Mouse (Mus musculus) forebrain, embryonic 11.5 days (tissue): ENCODE measurements around the gene Timm23. TPM values are rescaled to one million over a fixed set of nuclear protein-coding genes. Genes with fewer than 3 reads are reported as not detected.

Source experiments
- ATAC-seq: fragments of 200-750 bp; cut with Nextera tagmentation; replicated peaks from 2 replicates; pipeline ENCODE4 v1.8.0; 2017; ENCODE audit warnings: moderate TSS enrichment; ENCODE audit not compliant: low FRiP score
- DNase-seq: peaks from one replicate; pipeline ENCODE4 v3.0.0-alpha.2; 2017; ENCODE audit warnings: low spot score
- H3K27ac ChIP-seq: fragments of 300-500 bp; sonication (generic); 2 replicates; pipeline ENCODE4 v1.5.1; 2014; ENCODE audit warnings: low read depth, low read length
- H3K27me3 ChIP-seq: fragments of 300-500 bp; sonication (generic); 2 replicates; pipeline ENCODE4 v1.6.1; 2014; ENCODE audit warnings: mild to moderate bottlenecking, low read length, mixed read lengths; ENCODE audit not compliant: control insufficient read depth, insufficient read depth
- H3K36me3 ChIP-seq: fragments of 300-500 bp; sonication (generic); 2 replicates; pipeline ENCODE4 v1.6.1; 2014; ENCODE audit warnings: mild to moderate bottlenecking, low read length, moderate library complexity, mixed read lengths; ENCODE audit not compliant: control insufficient read depth, insufficient read depth
- H3K4me1 ChIP-seq: fragments of 300-500 bp; sonication (generic); replicated peaks from 2 replicates; pipeline ENCODE4 v1.6.1; 2014; ENCODE audit warnings: low read length, mixed read lengths; ENCODE audit not compliant: control insufficient read depth, insufficient read depth
- H3K4me2 ChIP-seq: fragments of 300-500 bp; sonication (generic); 2 replicates; pipeline ENCODE4 v1.6.1; 2014; ENCODE audit warnings: low read depth, mild to moderate bottlenecking, low read length, moderate library complexity, mixed read lengths; ENCODE audit not compliant: severe bottlenecking
- H3K4me3 ChIP-seq: fragments of 300-500 bp; sonication (generic); 2 replicates; pipeline ENCODE4 v1.5.1; 2014; ENCODE audit warnings: low read depth, low read length
- H3K9ac ChIP-seq: fragments of 300-500 bp; sonication (generic); 2 replicates; pipeline ENCODE4 v1.6.1; 2014; ENCODE audit warnings: low read length
- H3K9me3 ChIP-seq: fragments of 300-500 bp; sonication (generic); 2 replicates; pipeline ENCODE4 v1.6.1; 2016; ENCODE audit warnings: low read length, mixed read lengths; ENCODE audit not compliant: control insufficient read depth
- WGBS: fragments of 180-500 bp; shearing (Covaris S2); extraction: QIAGEN DNeasy Blood & Tissue Kit; methylation state at CpG from one replicate; pipeline ENCODE4 v1.1.7; 2014; 5-methylcytosine and 5-hydroxymethylcytosine counted together
- polyA plus RNA-seq: library from polyadenylated mRNA; unstranded; fragments of >200 nt; fragmentation: Nextera tagmentation; extraction: Ambion mirVana; gene quantifications from 2 replicates; pipeline ENCODE4 v1.2.1, GENCODE M21; 2014

The Timm23 gene
- polyA plus RNA-seq, 1 experiment from 2014 or later: 274 TPM

DNA sequence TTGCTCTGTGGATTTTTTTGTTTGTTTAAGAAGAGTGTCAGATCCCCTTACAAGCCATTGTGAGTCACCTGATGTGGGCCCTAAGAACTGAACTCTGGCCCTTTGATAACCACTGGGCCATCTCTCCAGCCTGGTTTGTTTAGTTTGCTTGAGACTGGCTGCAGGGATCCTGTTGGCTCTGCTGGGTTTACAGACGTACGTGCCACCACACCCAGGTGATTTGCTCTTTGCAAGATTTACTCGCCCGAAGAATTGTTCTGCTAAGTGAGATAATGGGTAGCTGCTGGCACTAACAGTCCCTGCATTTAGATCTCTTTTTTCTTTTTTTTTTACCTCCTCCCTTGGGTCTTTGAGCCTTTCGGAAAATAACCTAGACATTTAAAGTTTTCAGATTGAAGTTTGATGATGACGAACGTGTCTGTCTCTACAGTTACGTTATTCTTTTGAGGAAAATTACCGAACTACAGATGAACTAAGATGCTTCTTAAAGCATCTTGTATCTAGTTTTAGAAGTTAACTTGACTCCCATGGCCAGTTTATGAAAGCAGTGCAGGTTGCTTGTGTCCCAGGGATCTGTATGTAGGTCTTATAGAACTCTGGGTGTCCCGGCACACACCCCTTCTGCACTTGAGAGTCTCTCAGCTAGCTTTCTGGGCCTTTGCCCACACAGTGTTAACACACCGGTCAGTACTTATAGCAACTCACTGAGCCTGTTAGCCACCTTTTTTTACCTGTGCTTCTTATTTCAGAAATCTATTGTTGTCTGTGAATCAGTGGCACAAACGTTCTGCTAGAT lies 40.4 kb downstream of the Timm23 start:
- 91% methylated on average over 12 of the region's 12 CpGs for WGBS
- no peak for DNase-seq
- no peak for ATAC-seq
- H3K4me1 ChIP-seq: peaks cover 8% of the 10 kb centered on the region; the same call in 1 of the 2 replicates
- H3K27ac ChIP-seq: no peak overlapping the region
- no peak overlapping the region for H3K9ac ChIP-seq
- no peaks in the 10 kb centered on the region for H3K9me3 ChIP-seq
- H3K27me3 ChIP-seq: no peaks in the 10 kb centered on the region
- H3K4me2 ChIP-seq: no peak overlapping the region
- H3K36me3 ChIP-seq: no peaks in the 10 kb centered on the region
- H3K4me3 ChIP-seq: no peak overlapping the region

- ATAC-seq (no peak), DNase-seq (no peak)
- Histone ChIP-seq H3K4me2 (peak overlapping the region; percentile 92), H3K4me3 (peak overlapping the region; percentile 84), H3K36me3 (no peaks in the 10 kb centered on the region), H3K27ac (no peak overlapping the region), H3K27me3 (no peaks in the 10 kb centered on the region), H3K9me3 (no peaks in the 10 kb centered on the region), H3K4me1 (peaks cover 8% of the 10 kb centered on the region; the same call in 1 of the 2 replicates), H3K9ac (peak overlapping the region; percentile 90)
- WGBS: 43% methylated on average over 7 of the region's 7 CpGs
Measured at GRCm38 (mm10) chr14:32160563-32160962, 41.1 kb downstream of the Timm23 start.

- Histone ChIP-seq H3K27me3 (no peaks in the 10 kb centered on the region), H3K4me2 (peak within 1 kb of the TSS; percentile 92), H3K4me3 (peak within 1 kb of the TSS; percentile 84), H3K36me3 (no peaks in the 10 kb centered on the region), H3K9me3 (no peaks in the 10 kb centered on the region), H3K9ac (peak within 1 kb of the TSS; percentile 90), H3K4me1 (peaks cover 4% of the 10 kb centered on the region; the same call in 1 of the 2 replicates), H3K27ac (peak within 1 kb of the TSS; percentile 52; the same call in 1 of the 2 replicates)
- DNase-seq: peak; percentile 97
- ATAC-seq: peak; percentile 97
- WGBS: 2% methylated on average over 39 of the region's 40 CpGs
Measured at GRCm38 (mm10) chr14:32159690-32160246, 41.9 kb downstream of the Timm23 start, which contains the start of gene Ncoa4. Ncoa4 (plus strand) TSS chr14:32159865.

- Histone ChIP-seq H3K4me2 (peak overlapping the region; percentile 92; the same call in 1 of the 2 replicates), H3K4me3 (peak overlapping the region; percentile 84), H3K4me1 (peaks cover 4% of the 10 kb centered on the region; the same call in 1 of the 2 replicates), H3K9me3 (no peaks in the 10 kb centered on the region), H3K27ac (no peak overlapping the region), H3K9ac (peak overlapping the region; percentile 90), H3K36me3 (no peaks in the 10 kb centered on the region), H3K27me3 (no peaks in the 10 kb centered on the region)
- no peak; the same call in 1 of the 2 replicates for ATAC-seq
- no peak for DNase-seq
- 35% methylated on average over 4 of the region's 4 CpGs for WGBS
Measured at GRCm38 (mm10) chr14:32159150-32159670, 42.5 kb downstream of the Timm23 start.

DNA sequence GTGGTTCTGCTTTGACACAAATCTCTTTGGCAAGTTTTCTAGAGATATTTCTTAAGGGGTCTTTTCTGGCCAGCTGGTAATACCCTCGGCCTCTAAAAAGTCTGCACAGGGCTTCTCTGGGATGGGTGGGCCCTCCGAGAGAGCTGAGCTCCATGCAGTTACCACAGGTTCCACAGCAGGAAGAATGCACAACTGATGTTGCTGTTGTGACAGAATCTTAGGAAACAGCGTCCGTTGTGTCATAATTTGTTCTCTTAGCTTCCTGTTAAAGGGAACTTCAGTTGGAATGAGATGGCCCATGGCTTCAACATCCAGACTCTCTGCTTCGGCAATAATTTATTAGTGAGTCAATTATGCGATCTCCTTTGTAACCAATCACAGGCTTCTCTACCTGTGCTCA lies 46.9 kb downstream of the Timm23 start:
- no peak overlapping the region for H3K4me3 ChIP-seq
- whole genome bisulfite sequencing: 94% methylated on average over 6 of the region's 6 CpGs
- no peak for ATAC-seq

DNA sequence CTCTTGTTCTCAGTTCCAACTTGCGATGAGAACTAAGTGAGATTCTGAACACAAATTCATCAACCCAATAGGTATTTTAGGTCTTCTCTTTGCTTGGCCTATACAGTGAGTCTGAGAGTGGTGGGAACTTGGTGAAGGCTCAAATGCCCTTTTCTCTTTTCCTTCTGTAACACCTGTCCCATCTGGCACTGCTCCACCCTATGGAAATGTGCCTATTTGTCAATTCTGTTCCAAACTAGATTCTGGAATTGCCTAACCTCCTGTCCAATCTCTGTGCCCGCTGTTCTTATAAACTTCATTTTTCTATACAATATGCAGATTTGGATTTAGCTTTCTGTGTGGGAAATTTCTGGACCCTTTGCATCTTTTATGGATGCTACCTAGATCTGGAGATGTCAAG lies 48.5 kb downstream of the Timm23 start:
- Histone ChIP-seq H3K4me2 (no peak overlapping the region), H3K27ac (no peak overlapping the region), H3K27me3 (no peaks in the 10 kb centered on the region), H3K4me1 (no peaks in the 10 kb centered on the region), H3K36me3 (no peaks in the 10 kb centered on the region), H3K4me3 (no peak overlapping the region), H3K9me3 (no peaks in the 10 kb centered on the region), H3K9ac (no peak overlapping the region)
- ATAC-seq (no peak), DNase-seq (no peak)
- 93% methylated on average over 2 of the region's 2 CpGs for WGBS

More for the DNA sequence above, 46.9 kb downstream of the Timm23 start:
- no peak overlapping the region for H3K27ac ChIP-seq
- no peaks in the 10 kb centered on the region for H3K4me1 ChIP-seq
- no peaks in the 10 kb centered on the region for H3K27me3 ChIP-seq
- H3K9me3 ChIP-seq: no peaks in the 10 kb centered on the region
- no peak overlapping the region for H3K9ac ChIP-seq
- H3K36me3 ChIP-seq: no peaks in the 10 kb centered on the region
- no peak overlapping the region for H3K4me2 ChIP-seq
- DNase-seq: no peak

GRCm38 (mm10) chr14:32152243-32152965 lies 49.3 kb downstream of the Timm23 start:
- Histone ChIP-seq H3K9ac (no peak overlapping the region), H3K27ac (no peak overlapping the region), H3K9me3 (peaks cover 3% of the 10 kb centered on the region; the same call in 1 of the 2 replicates), H3K36me3 (no peaks in the 10 kb centered on the region), H3K27me3 (no peaks in the 10 kb centered on the region), H3K4me3 (no peak overlapping the region), H3K4me2 (no peak overlapping the region), H3K4me1 (no peaks in the 10 kb centered on the region)
- DNase-seq (no peak), ATAC-seq (no peak)
- 94% methylated on average over 18 of the region's 18 CpGs for WGBS

GRCm38 (mm10) chr14:32150872-32151271 lies 50.8 kb downstream of the Timm23 start:
- WGBS: 90% methylated on average over 2 of the region's 2 CpGs

More at GRCm38 (mm10) chr14:32150872-32151271, 50.8 kb downstream of the Timm23 start:
- no peak overlapping the region for H3K4me2 ChIP-seq
- no peak overlapping the region for H3K27ac ChIP-seq
- no peak overlapping the region for H3K9ac ChIP-seq
- H3K4me3 ChIP-seq: no peak overlapping the region
- DNase-seq (no peak), ATAC-seq (no peak)
- peaks cover 3% of the 10 kb centered on the region; the same call in 1 of the 2 replicates for H3K9me3 ChIP-seq
- no peaks in the 10 kb centered on the region for H3K27me3 ChIP-seq
- no peaks in the 10 kb centered on the region for H3K36me3 ChIP-seq
- no peaks in the 10 kb centered on the region for H3K4me1 ChIP-seq
